Mouse (Mus musculus) cortical plate, adult 2 months (tissue): ENCODE data around the gene Csnk1e. TPM values are rescaled to one million over a fixed set of nuclear protein-coding genes. Genes with fewer than 3 reads are reported as not detected.

Source experiments
- H3K27ac ChIP-seq: fragments of 200-500 bp; 2 replicates; pipeline ENCODE4 v1.5.1; 2012; ENCODE audit warnings: low read length, control low read depth, inconsistent platforms; ENCODE audit not compliant: insufficient read depth
- H3K4me1 ChIP-seq: fragments of 200-500 bp; 2 replicates; pipeline ENCODE4 v1.6.1; 2011; ENCODE audit warnings: low read length; ENCODE audit not compliant: control insufficient read depth, insufficient read depth
- H3K4me3 ChIP-seq: fragments of 200-500 bp; 2 replicates; pipeline ENCODE4 v1.5.1; 2011; ENCODE audit warnings: mild to moderate bottlenecking, low read length, control low read depth; ENCODE audit not compliant: insufficient read depth
- CTCF ChIP-seq: fragments of 200-500 bp; IDR thresholded peaks from 2 replicates; pipeline ENCODE4 v1.5.1; 2011; ENCODE audit warnings: mild to moderate bottlenecking, control low read depth, low read length; ENCODE audit not compliant: insufficient read depth; ENCODE audit errors: extremely low read depth
- POLR2A ChIP-seq: fragments of 200-500 bp; IDR thresholded peaks from 2 replicates; pipeline ENCODE4 v1.6.1; 2011; ENCODE audit warnings: mild to moderate bottlenecking, low read length, control low read depth; ENCODE audit not compliant: insufficient read depth; ENCODE audit errors: extremely low read depth
- polyA plus RNA-seq: library from polyadenylated mRNA; depleted of rRNA; stranded (reverse); fragments of >200 nt; gene quantifications from 2 replicates; pipeline ENCODE4 v1.2.3, GENCODE M21; 2012

Gene Csnk1e
- polyA plus RNA-seq, 1 experiment = 194 TPM

DNA sequence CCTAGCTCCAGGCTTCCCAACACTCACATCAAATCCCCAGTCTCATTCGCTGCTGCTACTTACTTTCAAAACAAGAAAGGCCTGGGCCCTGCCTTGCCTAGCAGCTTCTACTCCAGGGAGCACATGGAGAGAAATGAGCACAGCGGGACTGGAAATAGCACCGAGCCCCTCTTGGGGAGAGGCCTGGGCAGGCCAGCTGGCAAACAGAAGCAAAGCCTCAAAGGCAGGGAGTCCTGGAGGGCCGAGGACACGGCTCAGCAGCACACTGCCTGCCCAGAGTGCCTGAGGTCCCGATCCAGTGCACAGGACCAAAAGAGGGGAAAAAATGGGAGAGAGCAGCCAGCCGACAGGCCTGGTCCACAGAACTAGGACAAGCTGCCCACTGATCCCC is 54.4 kb downstream of the Csnk1e start:
- Histone ChIP-seq H3K27ac (0 out of 2 replicates have a peak overlapping the region, but pooled peaks have one; percentile 6), H3K4me3 (no peak overlapping the region; the same call in 1 of the 2 replicates), H3K4me1 (peaks cover 3% of the 10 kb centered on the region; the same call in 1 of the 2 replicates)
- no peak for TF ChIP-seq CTCF
- no peak for TF ChIP-seq POLR2A

DNA sequence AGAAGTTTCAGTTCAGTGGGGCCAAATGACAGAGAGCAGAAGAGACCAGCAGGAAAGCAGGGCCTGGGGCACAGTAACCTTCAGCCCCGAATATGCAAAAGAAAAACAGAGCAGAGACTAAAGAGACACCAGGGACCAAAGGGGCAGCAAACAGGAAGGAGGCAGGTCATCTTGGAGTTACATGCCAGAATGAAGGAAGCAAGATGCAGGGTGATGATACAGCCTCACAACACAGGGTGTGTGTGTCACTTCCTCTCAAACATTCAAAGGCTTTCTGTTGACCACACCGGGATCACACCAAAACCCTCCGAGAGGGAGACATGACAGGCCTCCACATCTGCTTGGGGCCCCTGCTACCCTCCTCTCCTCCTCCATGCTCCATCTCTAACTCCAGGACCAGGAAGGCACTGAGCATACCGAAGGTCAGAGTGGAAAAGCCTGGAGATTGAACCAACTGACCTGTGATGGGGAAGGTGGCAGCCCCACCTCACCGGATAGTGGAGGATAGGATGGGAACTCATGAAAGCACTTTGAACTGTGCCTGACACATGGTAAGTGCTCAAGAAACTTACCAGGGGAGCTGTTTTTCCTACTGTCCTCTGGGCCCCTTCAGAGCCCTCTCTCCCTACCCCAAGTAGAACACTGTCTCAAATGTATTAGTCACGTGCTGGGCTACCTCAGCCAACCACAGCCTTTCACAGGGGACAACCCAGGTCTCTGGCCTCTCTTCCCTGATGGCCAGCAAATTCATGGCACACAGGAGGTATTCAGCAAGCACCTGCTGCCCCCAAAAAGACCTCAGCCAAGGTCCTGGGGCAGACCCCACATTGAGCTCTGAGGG is 55.0 kb downstream of the Csnk1e start:
- peaks cover 3% of the 10 kb centered on the region; the same call in 1 of the 2 replicates for H3K4me1 ChIP-seq
- no peak for TF ChIP-seq POLR2A
- H3K4me3 ChIP-seq = no peak overlapping the region; the same call in 1 of the 2 replicates
- no peak overlapping the region for H3K27ac ChIP-seq

- Histone ChIP-seq H3K4me3 (no peak overlapping the region), H3K27ac (no peak overlapping the region), H3K4me1 (peaks cover 10% of the 10 kb centered on the region)
- no peak for TF ChIP-seq POLR2A
- TF ChIP-seq CTCF = no peak
These were observed 55.9 kb downstream of the Csnk1e start for GRCm38 (mm10) chr15:79399231-79400052.

GRCm38 (mm10) chr15:79396736-79397135 is 58.6 kb downstream of the Csnk1e start:
- H3K4me3 ChIP-seq = no peak overlapping the region
- TF ChIP-seq POLR2A = peak; percentile 45; the same call in 1 of the 2 replicates
- 0 out of 2 replicates have a peak, but pooled peaks have one; percentile 16 for TF ChIP-seq CTCF
- H3K27ac ChIP-seq = peak overlapping the region; percentile 76; the same call in 1 of the 2 replicates
- peaks cover 16% of the 10 kb centered on the region for H3K4me1 ChIP-seq

- TF ChIP-seq POLR2A = no peak
- TF ChIP-seq CTCF = no peak
- H3K4me3 ChIP-seq = no peak overlapping the region
- peaks cover 23% of the 10 kb centered on the region for H3K4me1 ChIP-seq
- no peak overlapping the region for H3K27ac ChIP-seq
These were observed 60.1 kb downstream of the Csnk1e start for GRCm38 (mm10) chr15:79395281-79395680.

- no peak overlapping the region for H3K27ac ChIP-seq
- H3K4me1 ChIP-seq = peaks cover 23% of the 10 kb centered on the region
- TF ChIP-seq CTCF (no peak), POLR2A (no peak)
- no peak overlapping the region for H3K4me3 ChIP-seq
These were observed 60.5 kb downstream of the Csnk1e start for GRCm38 (mm10) chr15:79394842-79395241.

GRCm38 (mm10) chr15:79393101-79393500 is 62.3 kb downstream of the Csnk1e start:
- Histone ChIP-seq H3K4me3 (no peak overlapping the region), H3K27ac (no peak overlapping the region), H3K4me1 (peaks cover 35% of the 10 kb centered on the region)
- TF ChIP-seq CTCF (no peak), POLR2A (no peak)

DNA sequence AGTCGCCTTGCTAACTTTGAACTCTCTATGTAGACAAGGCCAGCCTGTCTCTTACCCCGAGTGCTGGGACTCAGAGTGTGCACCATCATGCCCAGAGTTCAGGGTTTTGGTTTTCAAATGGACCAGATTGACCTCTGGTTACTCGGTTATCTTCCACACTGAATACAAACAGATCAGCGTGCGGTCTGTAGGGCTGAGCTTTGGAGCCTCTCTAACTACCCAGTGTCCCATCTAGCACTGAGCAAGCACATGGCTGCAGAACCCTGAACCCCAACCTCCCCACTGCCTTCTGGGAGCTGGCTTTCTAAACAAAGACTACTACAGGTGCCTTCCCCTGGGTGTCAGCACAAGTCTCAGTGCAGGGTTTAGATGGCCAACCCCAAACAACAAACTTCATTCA is 62.8 kb downstream of the Csnk1e start:
- Histone ChIP-seq H3K4me3 (no peak overlapping the region), H3K4me1 (peaks cover 35% of the 10 kb centered on the region), H3K27ac (no peak overlapping the region)
- TF ChIP-seq CTCF = no peak
- no peak for TF ChIP-seq POLR2A

DNA sequence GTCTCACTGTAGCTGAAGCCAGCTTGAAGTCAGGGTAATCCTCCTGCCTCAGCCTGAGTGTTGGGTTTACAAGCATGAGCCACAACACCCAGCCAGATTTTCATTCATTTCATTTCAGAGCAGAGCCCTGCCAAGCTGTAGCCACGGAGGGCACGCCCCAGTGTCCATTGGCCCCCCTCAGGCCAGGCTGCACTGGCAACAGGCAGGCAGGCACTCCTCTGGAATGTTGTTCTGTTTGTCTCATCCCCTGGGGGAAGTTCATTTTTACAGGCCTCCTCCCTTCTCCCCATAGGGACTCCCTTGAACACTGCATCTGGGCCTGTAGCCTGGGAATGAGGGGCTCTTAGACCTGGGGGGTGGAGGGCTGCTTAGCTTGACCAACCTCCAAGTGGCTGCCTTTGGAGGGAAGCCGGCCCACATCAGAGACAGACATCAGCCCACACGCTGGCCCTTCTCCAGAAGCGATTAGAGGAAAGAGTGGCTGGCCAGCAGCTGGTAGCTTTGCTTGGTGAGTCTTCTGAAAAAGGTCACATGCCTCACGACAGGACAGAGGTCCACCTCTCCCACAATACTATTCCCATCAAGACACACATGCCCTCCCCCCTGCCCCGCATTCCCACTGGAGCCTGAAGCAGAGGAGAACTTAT is 63.8 kb downstream of the Csnk1e start:
- TF ChIP-seq CTCF (no peak), POLR2A (no peak)
- peaks cover 36% of the 10 kb centered on the region for H3K4me1 ChIP-seq
- no peak overlapping the region for H3K27ac ChIP-seq

More for the DNA sequence above, 63.8 kb downstream of the Csnk1e start:
- no peak overlapping the region for H3K4me3 ChIP-seq
